Mouse (Mus musculus): ENCODE data around the gene Mapk3.

Gene Mapk3

GRCm38 (mm10) chr7:126803181-126803580, 43.8 kb downstream of the Mapk3 start:
- no peak for DNase-seq

- no peak for DNase-seq
Measured at GRCm38 (mm10) chr7:126803751-126804150, 44.4 kb downstream of the Mapk3 start.

GRCm38 (mm10) chr7:126806956-126807355, 47.6 kb downstream of the Mapk3 start:
- no peak for DNase-seq

GRCm38 (mm10) chr7:126807405-126807804, 48.0 kb downstream of the Mapk3 start:
- DNase-seq = no peak

GRCm38 (mm10) chr7:126808703-126809455, 49.5 kb downstream of the Mapk3 start:
- DNase-seq = peak; percentile 81

- DNase-seq = no peak
Measured at GRCm38 (mm10) chr7:126809723-126810369, 50.4 kb downstream of the Mapk3 start.
